Mouse (Mus musculus) kidney, postnatal 0 days (tissue): ENCODE measurements around the gene Eef1a1. TPM values are rescaled to one million over a fixed set of nuclear protein-coding genes. Genes with fewer than 3 reads are reported as not detected.

Experiments
- ATAC-seq: fragments of 200-750 bp; cut with Nextera tagmentation; replicated peaks from 2 replicates; pipeline ENCODE4 v1.8.0; 2017; ENCODE audit warnings: low read depth, moderate number of reproducible peaks, moderate TSS enrichment, moderate library complexity; ENCODE audit not compliant: low FRiP score
- DNase-seq: peaks from one replicate; pipeline ENCODE4 v3.0.0-alpha.2; 2016; ENCODE audit warnings: low spot score
- H3K27ac ChIP-seq: fragments of 300-500 bp; sonication (generic); 2 replicates; pipeline ENCODE4 v1.5.1; 2014; ENCODE audit warnings: mild to moderate bottlenecking
- H3K27me3 ChIP-seq: fragments of 300-500 bp; sonication (generic); 2 replicates; pipeline ENCODE4 v1.6.1; 2014; ENCODE audit warnings: low read length, mixed read lengths; ENCODE audit not compliant: insufficient read depth
- H3K36me3 ChIP-seq: fragments of 300-500 bp; sonication (generic); 2 replicates; pipeline ENCODE4 v1.6.1; 2014; ENCODE audit warnings: low read length, mixed read lengths; ENCODE audit not compliant: insufficient read depth
- H3K4me1 ChIP-seq: fragments of 300-500 bp; sonication (generic); replicated peaks from 2 replicates; pipeline ENCODE4 v1.6.1; 2014; ENCODE audit warnings: antibody characterized with exemption, low read length, mixed read lengths; ENCODE audit not compliant: insufficient read depth
- H3K4me2 ChIP-seq: fragments of 300-500 bp; sonication (generic); 2 replicates; pipeline ENCODE4 v1.6.1; 2014; ENCODE audit warnings: mild to moderate bottlenecking, low read length, moderate library complexity, mixed read lengths
- H3K4me3 ChIP-seq: fragments of 300-500 bp; sonication (generic); replicated peaks from 2 replicates; pipeline ENCODE4 v1.5.1; 2014; ENCODE audit warnings: low read depth, low read length
- H3K9ac ChIP-seq: fragments of 300-500 bp; sonication (generic); 2 replicates; pipeline ENCODE4 v1.6.1; 2014; ENCODE audit warnings: low read depth, low read length
- H3K9me3 ChIP-seq: fragments of 300-500 bp; sonication (generic); replicated peaks from 2 replicates; pipeline ENCODE4 v1.6.1; 2016; ENCODE audit warnings: low read length, inconsistent platforms, mixed read lengths
- CTCF ChIP-seq: IDR thresholded peaks from 2 replicates; pipeline ENCODE4 v1.5.1; 2016; ENCODE audit warnings: antibody characterized with exemption, low read depth, mild to moderate bottlenecking, moderate library complexity
- WGBS: fragments of 180-500 bp; shearing (Covaris S2); extraction: QIAGEN DNeasy Blood & Tissue Kit; methylation state at CpG from one replicate; pipeline ENCODE4 v1.1.7; 2014; 5-methylcytosine and 5-hydroxymethylcytosine counted together
- polyA plus RNA-seq: library from polyadenylated mRNA; unstranded; fragments of >200 nt; fragmentation: Nextera tagmentation; extraction: Ambion mirVana; gene quantifications from 2 replicates; pipeline ENCODE4 v1.2.1, GENCODE M21; 2015

Eef1a1 gene
- polyA plus RNA-seq, 1 experiment from 2014 or later: 4,728 TPM

GRCm38 (mm10) chr9:78477021-78477551 is 11.9 kb downstream of the Eef1a1 start:
- DNase-seq (peak; percentile 79), ATAC-seq (no peak)
- Histone ChIP-seq H3K9ac (no peak overlapping the region), H3K4me1 (peaks cover 2% of the 10 kb centered on the region; the same call in 1 of the 2 replicates), H3K36me3 (peaks cover 25% of the 10 kb centered on the region), H3K4me3 (no peak overlapping the region), H3K27me3 (no peaks in the 10 kb centered on the region), H3K9me3 (no peaks in the 10 kb centered on the region), H3K27ac (peak overlapping the region; percentile 42; the same call in 1 of the 2 replicates), H3K4me2 (no peak overlapping the region)
- TF ChIP-seq CTCF: peak; percentile 70
- 8% methylated on average over 5 of the region's 5 CpGs for WGBS

- no peak overlapping the region for H3K4me3 ChIP-seq
- no peak for TF ChIP-seq CTCF
- DNase-seq (no peak), ATAC-seq (0 out of 2 replicates have a peak, but pooled peaks have one; percentile 2)
- peaks cover 25% of the 10 kb centered on the region for H3K36me3 ChIP-seq
- WGBS: 27% methylated on average over 1 of the region's 1 CpGs
- no peaks in the 10 kb centered on the region for H3K27me3 ChIP-seq
- peaks cover 2% of the 10 kb centered on the region; the same call in 1 of the 2 replicates for H3K4me1 ChIP-seq
- peak overlapping the region; percentile 42; the same call in 1 of the 2 replicates for H3K27ac ChIP-seq
- no peak overlapping the region for H3K4me2 ChIP-seq
- H3K9me3 ChIP-seq: no peaks in the 10 kb centered on the region
- no peak overlapping the region for H3K9ac ChIP-seq
Measured at GRCm38 (mm10) chr9:78476531-78477020, 12.4 kb downstream of the Eef1a1 start.

GRCm38 (mm10) chr9:78475873-78476272 is 13.1 kb downstream of the Eef1a1 start:
- TF ChIP-seq CTCF: peak; percentile 10; the same call in 1 of the 2 replicates
- H3K4me3 ChIP-seq: no peak overlapping the region
- no peaks in the 10 kb centered on the region for H3K9me3 ChIP-seq
- WGBS: 72% methylated on average over 4 of the region's 4 CpGs
- H3K4me1 ChIP-seq: peaks cover 2% of the 10 kb centered on the region; the same call in 1 of the 2 replicates
- H3K36me3 ChIP-seq: peaks cover 25% of the 10 kb centered on the region
- no peaks in the 10 kb centered on the region for H3K27me3 ChIP-seq
- no peak overlapping the region for H3K4me2 ChIP-seq
- no peak overlapping the region for H3K9ac ChIP-seq
- H3K27ac ChIP-seq: no peak overlapping the region
- no peak for DNase-seq
- no peak for ATAC-seq

DNA sequence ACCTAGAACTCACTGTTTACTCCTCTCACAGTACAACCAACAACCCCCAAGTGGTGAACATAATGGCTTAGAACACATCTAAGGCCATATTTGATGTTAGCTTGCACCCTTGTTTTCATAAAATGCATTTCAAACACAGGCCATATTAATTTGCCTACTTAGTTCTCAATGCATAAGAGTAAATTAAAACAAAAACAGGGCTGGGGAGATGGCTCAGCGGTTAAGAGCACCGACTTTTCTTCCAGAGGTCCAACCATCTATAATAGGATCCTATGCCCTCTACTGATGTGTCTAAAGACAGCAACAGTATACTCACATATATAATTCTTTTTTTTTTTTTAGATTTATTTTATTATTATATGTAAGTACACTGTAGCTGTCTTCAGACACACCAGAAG is 13.6 kb downstream of the Eef1a1 start:
- no peak for ATAC-seq
- no peak for TF ChIP-seq CTCF
- Histone ChIP-seq H3K27ac (no peak overlapping the region), H3K9ac (no peak overlapping the region), H3K4me1 (peaks cover 2% of the 10 kb centered on the region; the same call in 1 of the 2 replicates), H3K36me3 (peaks cover 30% of the 10 kb centered on the region), H3K9me3 (no peaks in the 10 kb centered on the region), H3K27me3 (no peaks in the 10 kb centered on the region), H3K4me2 (no peak overlapping the region), H3K4me3 (no peak overlapping the region)
- DNase-seq: no peak
- 87% methylated on average over 2 of the region's 2 CpGs for WGBS

DNA sequence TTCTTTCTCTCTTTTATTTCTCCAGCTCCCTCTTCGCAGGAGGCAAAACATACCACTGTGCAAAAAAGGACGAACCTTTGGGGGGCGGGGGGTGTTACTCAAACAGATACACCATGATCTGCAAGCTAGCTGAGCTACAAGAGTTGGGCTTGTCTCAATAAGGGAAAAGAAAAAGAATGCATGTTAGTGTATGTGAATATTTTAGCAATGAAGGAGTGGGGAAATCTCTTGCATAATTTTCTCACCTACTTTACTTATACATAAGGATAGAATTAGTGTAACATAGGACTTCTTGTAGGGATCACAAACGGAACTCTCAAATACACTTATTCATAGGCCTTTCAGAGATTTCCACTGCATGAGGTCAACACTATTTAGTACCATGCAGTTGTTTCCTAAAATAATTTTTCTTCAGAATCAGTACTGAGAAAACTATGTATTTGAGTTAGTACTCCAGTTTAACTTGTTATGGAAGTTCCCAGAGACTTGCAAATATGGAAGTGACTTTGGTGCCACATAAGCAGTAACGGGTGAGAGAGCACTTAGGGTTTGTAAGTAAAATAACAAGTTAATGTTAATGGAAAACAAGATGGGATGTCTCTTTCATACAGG is 14.1 kb downstream of the Eef1a1 start:
- Histone ChIP-seq H3K9ac (no peak overlapping the region), H3K4me2 (no peak overlapping the region), H3K27ac (no peak overlapping the region), H3K4me3 (no peak overlapping the region), H3K4me1 (peaks cover 2% of the 10 kb centered on the region; the same call in 1 of the 2 replicates), H3K9me3 (no peaks in the 10 kb centered on the region), H3K36me3 (peaks cover 32% of the 10 kb centered on the region), H3K27me3 (no peaks in the 10 kb centered on the region)
- no peak for ATAC-seq
- DNase-seq: no peak
- no peak for TF ChIP-seq CTCF
- 78% methylated on average over 5 of the region's 5 CpGs for WGBS

DNA sequence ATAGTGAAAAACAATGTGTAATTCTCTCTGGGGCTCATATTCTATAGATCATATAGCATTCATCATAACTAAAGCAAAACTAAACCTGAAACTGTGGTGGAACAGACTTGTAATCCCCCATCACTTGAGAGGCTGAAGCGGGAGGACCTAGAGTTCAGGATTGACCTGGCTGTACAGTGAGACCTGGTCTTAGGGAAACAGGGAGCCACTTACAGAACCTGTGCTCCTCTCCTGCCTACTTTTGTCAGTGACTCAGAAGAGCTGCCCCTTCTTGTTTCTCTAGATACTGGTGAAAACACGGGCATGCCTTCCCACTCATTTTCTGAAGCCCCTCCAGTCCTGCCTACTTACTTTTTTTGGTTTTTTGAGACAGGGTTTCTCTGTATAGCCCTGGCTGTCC is 14.7 kb downstream of the Eef1a1 start:
- no peak overlapping the region for H3K4me2 ChIP-seq
- no peaks in the 10 kb centered on the region for H3K4me1 ChIP-seq
- ATAC-seq: no peak
- no peak overlapping the region for H3K9ac ChIP-seq
- no peak for DNase-seq
- peaks cover 30% of the 10 kb centered on the region for H3K36me3 ChIP-seq
- no peaks in the 10 kb centered on the region for H3K27me3 ChIP-seq
- no peak overlapping the region for H3K27ac ChIP-seq
- TF ChIP-seq CTCF: no peak
- no peak overlapping the region for H3K4me3 ChIP-seq
- WGBS: 70% methylated on average over 2 of the region's 2 CpGs
- no peaks in the 10 kb centered on the region for H3K9me3 ChIP-seq
